Mouse (Mus musculus): ENCODE measurements around the gene Sipa1.

Sipa1 gene

GRCm38 (mm10) chr19:5605126-5605525, 58.4 kb downstream of the Sipa1 start:
- DNase-seq (ENCODE audit: low spot score) = no peak

- no peak for DNase-seq (ENCODE audit: low spot score)
These were observed 59.8 kb downstream of the Sipa1 start for GRCm38 (mm10) chr19:5603664-5604063.

DNA sequence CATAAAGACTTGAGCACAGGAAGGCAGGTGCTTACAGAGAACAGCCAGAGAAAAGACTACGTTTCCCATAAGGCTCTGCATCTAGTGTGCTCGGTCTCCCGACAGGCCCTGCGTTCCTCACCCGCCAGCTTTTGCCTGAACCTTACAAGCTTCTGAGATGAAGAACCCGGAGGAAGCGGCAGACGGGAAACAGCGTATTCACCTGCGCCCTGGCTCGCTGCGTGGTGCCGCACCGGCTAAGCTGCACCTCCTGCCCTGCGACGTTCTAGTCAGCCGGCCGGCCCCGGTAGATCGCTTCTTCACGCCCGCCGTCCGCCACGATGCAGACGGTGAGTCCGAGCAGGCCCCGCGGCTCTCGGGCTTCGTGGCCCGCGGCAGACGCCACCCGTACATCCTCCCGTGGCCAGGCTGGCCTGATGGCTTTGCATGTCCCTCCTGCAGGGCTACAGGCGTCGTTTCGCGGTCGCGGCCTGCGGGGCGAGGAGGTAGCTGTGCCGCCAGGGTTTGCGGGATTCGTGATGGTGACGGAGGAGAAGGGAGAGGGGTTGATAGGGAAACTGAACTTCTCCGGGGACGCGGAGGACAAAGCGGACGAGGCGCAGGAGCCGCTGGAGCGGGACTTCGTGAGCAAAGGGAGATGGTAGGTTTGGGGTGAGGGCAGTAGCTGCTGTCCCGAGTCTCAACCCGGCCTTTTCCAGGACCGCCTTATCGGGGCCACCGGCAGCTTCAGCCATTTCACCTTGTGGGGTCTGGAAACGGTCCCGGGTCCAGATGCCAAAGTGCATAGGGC, 61.6 kb downstream of the Sipa1 start, which contains the start of gene Rnaseh2c:
TSS of gene Rnaseh2c (plus strand) at position 122 of the 790 bp plus-strand sequence.
- DNase-seq (ENCODE audit: low spot score) = peak; percentile 94

Data from embryo, embryonic 10 days (tissue).